Comparison of ENCODE assay signal across 31 mouse cellular contexts in the genomic region with DNA sequence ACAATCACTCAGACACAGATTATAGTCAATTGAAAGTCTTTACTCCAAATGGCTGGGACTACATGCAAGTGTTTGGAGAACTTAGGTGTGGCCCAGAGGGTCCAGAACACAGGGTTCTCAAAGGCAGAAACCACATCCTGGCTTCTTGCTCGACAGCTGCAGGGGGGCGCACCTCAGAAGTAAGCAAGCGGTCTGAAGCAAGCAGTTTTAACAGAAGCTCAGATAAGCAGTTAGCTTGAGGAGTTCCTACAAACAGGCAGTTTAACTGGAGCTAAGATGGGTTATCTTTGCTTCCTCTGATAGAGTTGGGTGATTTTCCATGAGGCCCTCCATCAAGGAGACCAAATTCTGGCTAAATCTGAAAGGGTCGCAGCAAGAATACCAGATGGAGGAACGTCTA. TPM values are rescaled to one million over a fixed set of nuclear protein-coding genes. Genes with fewer than 3 reads are reported as not detected.
DNase-seq lines count a peak whose midpoint lies in the region; ATAC-seq and TF ChIP-seq lines count a peak whose summit lies in the region.
"Had no signal": no experiment of that assay in that cellular context is flagged by ENCODE, and none has a peak within 500 bp of the region (broad histone marks: within the 10 kb centered on the region; RNA-seq: fewer than 3 reads in every experiment).

No protein-coding gene starts in this region.

- no peaks in the 10 kb centered on the region for H3K4me1 ChIP-seq in spleen, adult 2 months (ENCODE audit: control insufficient read depth, insufficient read depth, insufficient read length)
- H3K4me1 ChIP-seq in limb, embryonic 10.5 days: no peaks in the 10 kb centered on the region
- H3K4me1 ChIP-seq: embryonic facial prominence, embryonic 15.5 days; heart, embryonic 10.5 days; hindbrain, embryonic 15.5 days; intestine, embryonic 15.5 days; limb, embryonic 12.5 days; midbrain, embryonic 13.5 days; stomach, embryonic 15.5 days had no signal

- ATAC-seq in megakaryocyte progenitor cell, adult 5-6 weeks (replicated peaks; ENCODE audit: poor library complexity): peak; percentile 43; the same call in 1 of the 2 replicates
- ATAC-seq: forebrain, embryonic 14.5 days; intestine, embryonic 15.5 days; liver, embryonic 12.5 days; midbrain, embryonic 13.5 days had no signal

- H3K9me3 ChIP-seq in limb, embryonic 10.5 days (replicated peaks): no peaks in the 10 kb centered on the region
- H3K9me3 ChIP-seq: embryonic facial prominence, embryonic 15.5 days; heart, embryonic 10.5 days; hindbrain, embryonic 15.5 days; intestine, embryonic 15.5 days; limb, embryonic 12.5 days; liver, embryonic 12.5 days; midbrain, embryonic 13.5 days; stomach, embryonic 15.5 days had no signal

- no peak for TF ChIP-seq POLR2A in spleen, adult 2 months (IDR thresholded peaks at IDR 0.05; ENCODE audit: low read depth, low read length)

- TF ChIP-seq CTCF in spleen, adult 2 months (IDR thresholded peaks at IDR 0.05; ENCODE audit: extremely low read depth, insufficient read depth, insufficient read length, insufficient replicate concordance): no peak

- DNase-seq in spleen, adult 2 months (ENCODE audit: low read depth in 1 of 2, low spot score in 2 of 2): no peak
- no peak for DNase-seq in spleen, postnatal 10 days (ENCODE audit: low spot score in 2 of 2)
- peak; percentile 65 to 70 for DNase-seq in thymus, postnatal 10 days (ENCODE audit: low spot score in 2 of 2)
- DNase-seq in urinary bladder, adult 18-20 months (ENCODE audit: low spot score in 2 of 2): no peak
- no peak for DNase-seq in limb, embryonic 10.5 days (ENCODE audit: low spot score)
- DNase-seq in MN1 (ENCODE audit: low spot score): no peak
- DNase-seq: adrenal gland, adult 2 months; cerebellum, adult 18-20 months; gastrocnemius, adult 2 months; kidney, postnatal 25 days; lung, adult 2 months; lung, postnatal 14 days had no signal

- H3K27me3 ChIP-seq in spleen, adult 2 months (ENCODE audit: control insufficient read depth, insufficient read depth, low read length): no peaks in the 10 kb centered on the region
- H3K27me3 ChIP-seq in limb, embryonic 10.5 days (ENCODE audit: low read depth, poor library complexity, severe bottlenecking): peaks cover 52% of the 10 kb centered on the region

- H3K27ac ChIP-seq in spleen, adult 2 months (ENCODE audit: insufficient read depth, low read length): peak overlapping the region; percentile 39; the same call in 1 of the 2 replicates
- no peak overlapping the region for H3K27ac ChIP-seq in limb, embryonic 10.5 days
- H3K27ac ChIP-seq: embryonic facial prominence, embryonic 15.5 days; gastrocnemius, adult 2 months; heart, embryonic 10.5 days; hindbrain, embryonic 15.5 days; intestine, embryonic 15.5 days; layer of hippocampus, adult 2 months; limb, embryonic 12.5 days; liver, embryonic 12.5 days; midbrain, embryonic 13.5 days; stomach, embryonic 15.5 days had no signal

- no peaks in the 10 kb centered on the region for H3K36me3 ChIP-seq in spleen, adult 2 months (ENCODE audit: control insufficient read depth, insufficient read depth, low read length)
- H3K36me3 ChIP-seq in limb, embryonic 10.5 days: no peaks in the 10 kb centered on the region
- H3K36me3 ChIP-seq: embryonic facial prominence, embryonic 15.5 days; heart, embryonic 10.5 days; hindbrain, embryonic 15.5 days; intestine, embryonic 15.5 days; limb, embryonic 12.5 days; liver, embryonic 12.5 days; midbrain, embryonic 13.5 days; stomach, embryonic 15.5 days had no signal

- no peak overlapping the region for H3K4me3 ChIP-seq in spleen, adult 2 months (ENCODE audit: extremely low read depth, insufficient read depth, insufficient read length)
- no peak overlapping the region for H3K4me3 ChIP-seq in limb, embryonic 10.5 days
- H3K4me3 ChIP-seq: embryonic facial prominence, embryonic 15.5 days; gastrocnemius, adult 2 months; heart, embryonic 10.5 days; hindbrain, embryonic 15.5 days; intestine, embryonic 15.5 days; layer of hippocampus, adult 2 months; limb, embryonic 12.5 days; liver, embryonic 12.5 days; midbrain, embryonic 13.5 days; stomach, embryonic 15.5 days had no signal

- WGBS in spleen, adult 2 months: 17% methylated on average over 5 of the region's 5 CpGs
- 75% methylated on average over 5 of the region's 5 CpGs for WGBS in limb, embryonic 10.5 days

RNA-seq across cellular contexts. Expression of a gene that starts 8.2 kb away (rescaled TPM):
- polyA plus RNA-seq in spleen, adult 2 months (2012; rRNA removed): 0.49 and 0.99 TPM in 2 replicates
- total RNA-seq in megakaryocyte progenitor cell, adult 5-6 weeks (2015): not detected in 2 replicates
- total RNA-seq in megakaryocyte progenitor cell, adult 5-6 weeks (2017): not detected in 2 replicates
- 0.46 and 0.65 TPM in 2 replicates for polyA plus RNA-seq in limb, embryonic 10.5 days (2016; fragmentation: Nextera tagmentation; extraction: Ambion mirVana)
- total RNA-seq: hematopoietic stem cell, adult 5-6 weeks; megakaryocyte, adult 5-6 weeks; monocyte, adult 5-6 weeks had no signal

RNA-seq across cellular contexts. Expression of a gene that starts 12.2 kb away (rescaled TPM):
- 0.65 and 0.76 TPM in 2 replicates for polyA plus RNA-seq in spleen, adult 2 months (2012; rRNA removed)
- total RNA-seq in megakaryocyte progenitor cell, adult 5-6 weeks (2015): not detected in 2 replicates
- total RNA-seq in megakaryocyte progenitor cell, adult 5-6 weeks (2017): not detected in 2 replicates
- polyA plus RNA-seq in limb, embryonic 10.5 days (2016; fragmentation: Nextera tagmentation; extraction: Ambion mirVana): 6.7 and 8.5 TPM in 2 replicates
- total RNA-seq: gastrocnemius, adult 2 months; hematopoietic stem cell, adult 5-6 weeks; layer of hippocampus, postnatal 25 days; megakaryocyte, adult 5-6 weeks; monocyte, adult 5-6 weeks had no signal

RNA-seq across cellular contexts. Expression of a gene that starts 26.6 kb away (rescaled TPM):
- polyA plus RNA-seq in spleen, adult 2 months (2012; rRNA removed): 0.30 and 0.31 TPM in 2 replicates
- 0.15 TPM in 1 of 2 replicates, not detected in the other for total RNA-seq in megakaryocyte progenitor cell, adult 5-6 weeks (2015)
- not detected in 2 replicates for total RNA-seq in megakaryocyte progenitor cell, adult 5-6 weeks (2017)
- polyA plus RNA-seq in limb, embryonic 10.5 days (2016; fragmentation: Nextera tagmentation; extraction: Ambion mirVana): 0.68 and 1.1 TPM in 2 replicates
- total RNA-seq: hematopoietic stem cell, adult 5-6 weeks; layer of hippocampus, adult 2 months; layer of hippocampus, postnatal 25 days; megakaryocyte, adult 5-6 weeks; monocyte, adult 5-6 weeks had no signal
- polyA plus RNA-seq: liver, embryonic 12.5 days had no signal

RNA-seq across cellular contexts. Expression of a gene that starts 39.2 kb away (rescaled TPM):
- 28.6 and 28.7 TPM in 2 replicates for polyA plus RNA-seq in spleen, adult 2 months (2012; rRNA removed)
- total RNA-seq in megakaryocyte progenitor cell, adult 5-6 weeks (2015): 181 and 191 TPM in 2 replicates
- 289 and 309 TPM in 2 replicates for total RNA-seq in megakaryocyte progenitor cell, adult 5-6 weeks (2017)
- polyA plus RNA-seq in limb, embryonic 10.5 days (2016; fragmentation: Nextera tagmentation; extraction: Ambion mirVana): 493 and 582 TPM in 2 replicates

RNA-seq across cellular contexts. Expression of a gene that starts 46.6 kb away (rescaled TPM):
- 3.2 and 4.0 TPM in 2 replicates for polyA plus RNA-seq in spleen, adult 2 months (2012; rRNA removed)
- total RNA-seq in megakaryocyte progenitor cell, adult 5-6 weeks (2015): 2.9 and 3.1 TPM in 2 replicates
- total RNA-seq in megakaryocyte progenitor cell, adult 5-6 weeks (2017): 0.54 and 2.7 TPM in 2 replicates
- polyA plus RNA-seq in limb, embryonic 10.5 days (2016; fragmentation: Nextera tagmentation; extraction: Ambion mirVana): 0.13 TPM in 1 of 2 replicates, not detected in the other
- total RNA-seq: gastrocnemius, adult 2 months; hematopoietic stem cell, adult 5-6 weeks; layer of hippocampus, adult 2 months; layer of hippocampus, postnatal 25 days; monocyte, adult 5-6 weeks had no signal
- polyA plus RNA-seq: forebrain, embryonic 14.5 days; frontal cortex, adult 2 months; gonadal fat pad, adult 2 months; hindbrain, embryonic 15.5 days; kidney, embryonic 14.5 days; limb, embryonic 12.5 days; midbrain, embryonic 13.5 days; neural tube, embryonic 11.5 days had no signal

Comparison
In these comparisons a context has a peak if more than half of its experiments do, and no peak if none do; other contexts are left out.
1. DNase-seq: peak in thymus, postnatal 10 days (2 of 2); none in spleen, adult 2 months (0 of 2), spleen, postnatal 10 days (0 of 2), urinary bladder, adult 18-20 months (0 of 2), limb, embryonic 10.5 days (single experiment) and MN1 (single experiment).